Mouse (Mus musculus): ENCODE data around the gene Mcu. TPM values are rescaled to one million over a fixed set of nuclear protein-coding genes. Genes with fewer than 3 reads are reported as not detected.

The Mcu gene
- polyA plus RNA-seq, 1 experiment from 2014 or later = 57.2 TPM

- DNase-seq (ENCODE audit: low spot score) = no peak
- WGBS = 79% methylated on average over 2 of the region's 2 CpGs
Observed at GRCm38 (mm10) chr10:59487351-59487750, 129.1 kb downstream of the Mcu start.

GRCm38 (mm10) chr10:59484318-59484717, 132.2 kb downstream of the Mcu start:
- Histone ChIP-seq H3K9ac (ENCODE audit: low read length) (no peak overlapping the region), H3K36me3 (ENCODE audit: control insufficient read depth, insufficient read depth, low read length) (no peaks in the 10 kb centered on the region; the same call in 1 of the 2 replicates), H3K4me3 (ENCODE audit: low read depth, low read length) (no peak overlapping the region), H3K9me3 (ENCODE audit: control insufficient read depth, low read length) (no peaks in the 10 kb centered on the region), H3K27me3 (ENCODE audit: control insufficient read depth, insufficient read depth, low read length) (no peaks in the 10 kb centered on the region), H3K27ac (replicated peaks) (no peak overlapping the region), H3K4me2 (replicated peaks; ENCODE audit: low read depth) (no peak overlapping the region), H3K4me1 (replicated peaks; ENCODE audit: control insufficient read depth, insufficient read depth) (no peaks in the 10 kb centered on the region)
- no peak for DNase-seq (ENCODE audit: low spot score)
- no peak for TF ChIP-seq EP300 (optimal IDR thresholded peaks at IDR 0.05)
- no peak for TF ChIP-seq CTCF (IDR thresholded peaks at IDR 0.05; ENCODE audit: low read depth)
- 90% methylated on average over 6 of the region's 6 CpGs for WGBS
- no peak for ATAC-seq (ENCODE audit: low FRiP score, low TSS enrichment)

More at GRCm38 (mm10) chr10:59487351-59487750, 129.1 kb downstream of the Mcu start:
- no peaks in the 10 kb centered on the region; the same call in 1 of the 2 replicates for H3K36me3 ChIP-seq (ENCODE audit: control insufficient read depth, insufficient read depth, low read length)
- no peak overlapping the region for H3K9ac ChIP-seq (ENCODE audit: low read length)
- no peak for TF ChIP-seq CTCF (IDR thresholded peaks at IDR 0.05; ENCODE audit: low read depth)
- no peak for TF ChIP-seq EP300 (optimal IDR thresholded peaks at IDR 0.05)
- H3K9me3 ChIP-seq (ENCODE audit: control insufficient read depth, low read length) = peaks cover 6% of the 10 kb centered on the region; the same call in 1 of the 2 replicates
- no peaks in the 10 kb centered on the region for H3K27me3 ChIP-seq (ENCODE audit: control insufficient read depth, insufficient read depth, low read length)
- no peak for ATAC-seq (ENCODE audit: low FRiP score, low TSS enrichment)
- no peak overlapping the region for H3K4me3 ChIP-seq (ENCODE audit: low read depth, low read length)
- no peaks in the 10 kb centered on the region for H3K4me1 ChIP-seq (replicated peaks; ENCODE audit: control insufficient read depth, insufficient read depth)
- no peak overlapping the region for H3K27ac ChIP-seq (replicated peaks)
- H3K4me2 ChIP-seq (replicated peaks; ENCODE audit: low read depth) = no peak overlapping the region

DNA sequence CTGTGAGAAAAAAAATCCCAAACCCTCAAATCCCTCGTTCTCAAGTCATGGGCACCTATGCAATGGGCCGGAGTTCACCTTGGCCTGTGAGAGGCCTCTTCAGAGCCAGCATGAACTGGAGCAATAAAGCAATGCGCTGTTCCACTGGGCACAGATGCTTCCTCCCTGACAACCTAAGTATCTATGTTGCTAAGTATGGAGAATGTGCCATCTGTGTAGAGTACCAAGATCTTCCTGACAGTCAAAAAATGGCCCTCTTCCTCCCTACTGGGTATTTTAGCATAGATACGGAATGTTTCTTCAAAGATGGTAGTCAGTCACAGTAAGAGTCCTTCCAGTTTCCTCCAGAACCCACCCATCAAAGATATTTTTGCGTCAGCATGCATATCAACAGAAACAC, 135.1 kb downstream of the Mcu start:
- no peak overlapping the region for H3K9ac ChIP-seq (ENCODE audit: low read length)
- WGBS = 91% methylated on average over 5 of the region's 5 CpGs
- no peak overlapping the region for H3K4me3 ChIP-seq (ENCODE audit: low read depth, low read length)

DNA sequence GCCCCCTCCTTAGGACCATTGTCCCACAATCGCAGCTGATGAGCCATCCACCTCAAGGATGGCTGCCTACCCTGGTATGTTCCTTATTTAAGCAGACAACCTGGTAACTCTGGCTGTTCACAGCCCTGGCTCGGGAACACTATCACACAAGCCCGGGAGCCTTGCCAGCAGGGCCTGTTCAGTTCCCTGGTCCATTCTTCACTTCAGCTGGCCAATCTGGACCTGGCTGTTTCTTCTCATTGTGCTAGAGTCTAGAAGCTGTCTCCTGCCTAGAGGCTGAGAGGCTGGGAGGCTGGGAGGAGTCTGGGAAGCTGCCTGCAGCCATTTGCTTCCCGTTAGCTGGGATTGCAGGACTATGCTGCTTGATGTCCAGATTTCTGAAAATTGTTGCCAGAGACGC, 146.0 kb downstream of the Mcu start:
- Histone ChIP-seq H3K9ac (ENCODE audit: low read length) (no peak overlapping the region), H3K36me3 (ENCODE audit: control insufficient read depth, insufficient read depth, low read length) (peaks cover 4% of the 10 kb centered on the region; the same call in 1 of the 2 replicates), H3K4me1 (replicated peaks; ENCODE audit: control insufficient read depth, insufficient read depth) (no peaks in the 10 kb centered on the region), H3K27ac (replicated peaks) (no peak overlapping the region), H3K9me3 (ENCODE audit: control insufficient read depth, low read length) (no peaks in the 10 kb centered on the region), H3K27me3 (ENCODE audit: control insufficient read depth, insufficient read depth, low read length) (no peaks in the 10 kb centered on the region), H3K4me2 (replicated peaks; ENCODE audit: low read depth) (no peak overlapping the region), H3K4me3 (ENCODE audit: low read depth, low read length) (no peak overlapping the region)
- TF ChIP-seq EP300 (optimal IDR thresholded peaks at IDR 0.05) = no peak
- no peak for TF ChIP-seq CTCF (IDR thresholded peaks at IDR 0.05; ENCODE audit: low read depth)
- no peak for DNase-seq (ENCODE audit: low spot score)
- 69% methylated on average over 5 of the region's 5 CpGs for WGBS
- ATAC-seq (ENCODE audit: low FRiP score, low TSS enrichment) = no peak

More for the DNA sequence above, 135.1 kb downstream of the Mcu start:
- H3K4me1 ChIP-seq (replicated peaks; ENCODE audit: control insufficient read depth, insufficient read depth) = no peaks in the 10 kb centered on the region
- H3K4me2 ChIP-seq (replicated peaks; ENCODE audit: low read depth) = no peak overlapping the region
- H3K27ac ChIP-seq (replicated peaks) = no peak overlapping the region
- H3K9me3 ChIP-seq (ENCODE audit: control insufficient read depth, low read length) = no peaks in the 10 kb centered on the region
- ATAC-seq (ENCODE audit: low FRiP score, low TSS enrichment) (no peak), DNase-seq (ENCODE audit: low spot score) (no peak)
- no peaks in the 10 kb centered on the region for H3K27me3 ChIP-seq (ENCODE audit: control insufficient read depth, insufficient read depth, low read length)
- H3K36me3 ChIP-seq (ENCODE audit: control insufficient read depth, insufficient read depth, low read length) = no peaks in the 10 kb centered on the region
- TF ChIP-seq CTCF (IDR thresholded peaks at IDR 0.05; ENCODE audit: low read depth) (no peak), EP300 (optimal IDR thresholded peaks at IDR 0.05) (no peak)

DNA sequence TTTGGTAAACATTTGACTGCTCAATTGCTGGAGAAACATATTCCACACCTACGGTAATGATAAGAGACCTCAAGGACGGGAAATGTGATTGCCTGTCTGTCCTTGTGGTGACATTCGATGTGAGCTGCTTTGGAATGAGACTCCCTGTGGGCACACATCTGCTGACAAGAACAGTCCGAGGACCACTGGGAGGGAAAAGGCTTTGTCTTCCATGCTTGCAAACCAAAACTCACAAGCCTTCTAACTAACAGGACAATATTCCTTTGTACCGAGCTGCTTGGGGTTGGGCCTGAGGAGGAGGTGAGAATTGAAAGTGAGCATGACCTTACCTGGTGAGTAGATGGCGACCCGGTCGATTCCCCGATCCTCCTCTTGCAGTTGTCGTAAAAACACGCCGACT, 149.2 kb downstream of the Mcu start:
- Histone ChIP-seq H3K4me2 (replicated peaks; ENCODE audit: low read depth) (no peak overlapping the region), H3K27ac (replicated peaks) (no peak overlapping the region)
- WGBS = 93% methylated on average over 12 of the region's 12 CpGs

DNA sequence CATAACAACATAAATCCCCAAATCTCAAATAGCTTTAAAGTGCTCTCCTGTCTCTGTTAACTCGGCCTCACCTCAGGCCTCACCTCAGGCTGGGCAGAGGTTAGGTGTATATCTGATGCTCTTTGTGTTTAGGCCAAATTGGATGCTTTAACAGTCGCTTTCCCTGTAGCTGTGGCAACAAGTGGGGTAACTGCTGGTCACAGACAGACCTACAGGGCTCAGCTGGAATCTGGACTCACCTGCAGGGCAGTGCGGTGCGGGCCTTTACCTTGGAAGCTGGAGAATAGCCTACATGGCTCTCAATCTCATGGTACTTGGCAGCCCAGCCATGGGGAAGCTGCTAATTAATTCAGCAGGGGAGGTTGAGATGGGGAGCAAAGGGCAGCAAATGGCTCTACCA, 149.9 kb downstream of the Mcu start:
- Histone ChIP-seq H3K4me3 (ENCODE audit: low read depth, low read length) (no peak overlapping the region), H3K4me2 (replicated peaks; ENCODE audit: low read depth) (no peak overlapping the region), H3K9me3 (ENCODE audit: control insufficient read depth, low read length) (no peaks in the 10 kb centered on the region), H3K4me1 (replicated peaks; ENCODE audit: control insufficient read depth, insufficient read depth) (no peaks in the 10 kb centered on the region), H3K9ac (ENCODE audit: low read length) (no peak overlapping the region), H3K36me3 (ENCODE audit: control insufficient read depth, insufficient read depth, low read length) (peaks cover 4% of the 10 kb centered on the region; the same call in 1 of the 2 replicates), H3K27me3 (ENCODE audit: control insufficient read depth, insufficient read depth, low read length) (no peaks in the 10 kb centered on the region), H3K27ac (replicated peaks) (no peak overlapping the region)
- DNase-seq (ENCODE audit: low spot score) (no peak), ATAC-seq (ENCODE audit: low FRiP score, low TSS enrichment) (no peak)
- 88% methylated on average over 4 of the region's 4 CpGs for WGBS
- no peak for TF ChIP-seq CTCF (IDR thresholded peaks at IDR 0.05; ENCODE audit: low read depth)
- TF ChIP-seq EP300 (optimal IDR thresholded peaks at IDR 0.05) = no peak

More for the DNA sequence above, 149.2 kb downstream of the Mcu start:
- no peak overlapping the region for H3K4me3 ChIP-seq (ENCODE audit: low read depth, low read length)
- H3K4me1 ChIP-seq (replicated peaks; ENCODE audit: control insufficient read depth, insufficient read depth) = no peaks in the 10 kb centered on the region
- no peak for DNase-seq (ENCODE audit: low spot score)
- no peak for ATAC-seq (ENCODE audit: low FRiP score, low TSS enrichment)
- no peaks in the 10 kb centered on the region for H3K9me3 ChIP-seq (ENCODE audit: control insufficient read depth, low read length)
- H3K27me3 ChIP-seq (ENCODE audit: control insufficient read depth, insufficient read depth, low read length) = no peaks in the 10 kb centered on the region
- TF ChIP-seq EP300 (optimal IDR thresholded peaks at IDR 0.05) (no peak), CTCF (IDR thresholded peaks at IDR 0.05; ENCODE audit: low read depth) (no peak)
- H3K36me3 ChIP-seq (ENCODE audit: control insufficient read depth, insufficient read depth, low read length) = peaks cover 4% of the 10 kb centered on the region; the same call in 1 of the 2 replicates
- no peak overlapping the region for H3K9ac ChIP-seq (ENCODE audit: low read length)

Data from stomach, postnatal 0 days (tissue).